Mouse (Mus musculus) midbrain, embryonic 12.5 days (tissue): ENCODE data around the gene Lrrfip1. TPM values are rescaled to one million over a fixed set of nuclear protein-coding genes. Genes with fewer than 3 reads are reported as not detected.

Source experiments
- ATAC-seq: fragments of 200-750 bp; cut with Nextera tagmentation; 2 replicates; pipeline ENCODE4 v1.8.0; 2017; ENCODE audit warnings: low read depth, moderate TSS enrichment, moderate library complexity; ENCODE audit not compliant: low FRiP score
- H3K27ac ChIP-seq: fragments of 300-500 bp; sonication (generic); replicated peaks from 2 replicates; pipeline ENCODE4 v1.5.1; 2016; ENCODE audit warnings: mild to moderate bottlenecking
- H3K27me3 ChIP-seq: fragments of 300-500 bp; sonication (generic); 2 replicates; pipeline ENCODE4 v1.6.1; 2016; ENCODE audit warnings: mild to moderate bottlenecking
- H3K36me3 ChIP-seq: fragments of 300-500 bp; sonication (generic); 2 replicates; pipeline ENCODE4 v1.6.1; 2016
- H3K4me1 ChIP-seq: fragments of 300-500 bp; sonication (generic); 2 replicates; pipeline ENCODE4 v1.6.1; 2016
- H3K4me2 ChIP-seq: fragments of 300-500 bp; sonication (generic); replicated peaks from 2 replicates; pipeline ENCODE4 v1.6.1; 2016; ENCODE audit warnings: mild to moderate bottlenecking, moderate library complexity
- H3K4me3 ChIP-seq: fragments of 300-500 bp; sonication (generic); 2 replicates; pipeline ENCODE4 v1.5.1; 2016; ENCODE audit warnings: mild to moderate bottlenecking
- H3K9ac ChIP-seq: fragments of 300-500 bp; sonication (generic); replicated peaks from 2 replicates; pipeline ENCODE4 v1.6.1; 2016; ENCODE audit warnings: mild to moderate bottlenecking, moderate library complexity
- H3K9me3 ChIP-seq: fragments of 300-500 bp; sonication (generic); 2 replicates; pipeline ENCODE4 v1.6.1; 2016; ENCODE audit warnings: mild to moderate bottlenecking
- WGBS: fragments of 180-500 bp; shearing (Covaris S2); methylation state at CpG from one replicate; pipeline ENCODE4 v1.1.7; 2016; 5-methylcytosine and 5-hydroxymethylcytosine counted together
- polyA plus RNA-seq: library from polyadenylated mRNA; unstranded; fragments of >200 nt; fragmentation: Nextera tagmentation; extraction: Ambion mirVana; gene quantifications from 2 replicates; pipeline ENCODE4 v1.2.1, GENCODE M21; 2016

The Lrrfip1 gene
- polyA plus RNA-seq, 1 experiment from 2014 or later = 18.7 TPM

DNA sequence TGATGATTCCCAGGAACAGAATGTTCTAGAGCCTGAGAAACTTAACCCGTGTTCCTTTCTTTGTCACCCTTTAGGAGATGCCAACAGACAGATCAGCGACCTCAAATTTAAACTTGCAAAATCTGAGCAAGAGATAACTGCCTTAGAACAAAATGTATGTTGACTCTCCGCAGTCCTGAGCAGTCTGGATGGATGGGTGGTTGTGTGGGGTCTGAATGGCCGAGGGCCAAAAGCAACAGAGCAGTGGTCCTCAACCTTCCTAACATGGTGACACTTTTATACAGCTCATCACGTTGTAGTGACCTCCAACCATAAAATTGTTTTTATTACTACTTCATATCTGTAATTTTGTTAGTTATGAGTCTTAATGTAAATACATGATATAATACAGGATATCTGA is 124.5 kb downstream of the Lrrfip1 start:
- no peak overlapping the region for H3K27ac ChIP-seq
- 92% methylated on average over 5 of the region's 5 CpGs for WGBS
- H3K36me3 ChIP-seq = peaks cover 10% of the 10 kb centered on the region; the same call in 1 of the 2 replicates
- no peak overlapping the region for H3K9ac ChIP-seq
- no peaks in the 10 kb centered on the region for H3K9me3 ChIP-seq
- H3K4me1 ChIP-seq = no peaks in the 10 kb centered on the region
- no peak overlapping the region for H3K4me3 ChIP-seq
- H3K27me3 ChIP-seq = no peaks in the 10 kb centered on the region
- ATAC-seq = no peak
- no peak overlapping the region for H3K4me2 ChIP-seq

DNA sequence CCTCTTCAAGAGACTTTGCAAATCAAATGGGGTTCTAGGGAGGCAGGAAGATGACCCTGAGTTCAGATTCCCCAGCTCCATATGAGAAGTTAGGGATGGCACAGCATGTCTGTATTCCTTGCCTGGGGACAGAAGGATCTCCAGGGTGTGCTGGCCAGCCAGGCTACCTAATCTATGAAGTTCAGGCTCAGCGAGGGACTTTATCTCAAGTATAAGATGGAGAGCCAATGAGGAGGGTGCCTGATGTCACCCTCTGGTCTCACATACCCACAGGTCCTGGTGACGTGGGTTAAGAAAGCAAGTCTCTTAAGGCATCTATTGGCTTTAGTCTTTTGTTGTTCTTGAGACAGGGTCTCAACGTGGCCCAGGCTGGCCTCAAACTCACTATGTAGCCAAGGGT is 124.9 kb downstream of the Lrrfip1 start:
- H3K27me3 ChIP-seq = no peaks in the 10 kb centered on the region
- H3K9ac ChIP-seq = no peak overlapping the region
- H3K27ac ChIP-seq = no peak overlapping the region
- no peaks in the 10 kb centered on the region for H3K4me1 ChIP-seq
- H3K4me2 ChIP-seq = no peak overlapping the region
- WGBS = 84% methylated on average over 3 of the region's 3 CpGs
- H3K36me3 ChIP-seq = peaks cover 15% of the 10 kb centered on the region
- no peak overlapping the region for H3K4me3 ChIP-seq
- no peak for ATAC-seq
- no peaks in the 10 kb centered on the region for H3K9me3 ChIP-seq

DNA sequence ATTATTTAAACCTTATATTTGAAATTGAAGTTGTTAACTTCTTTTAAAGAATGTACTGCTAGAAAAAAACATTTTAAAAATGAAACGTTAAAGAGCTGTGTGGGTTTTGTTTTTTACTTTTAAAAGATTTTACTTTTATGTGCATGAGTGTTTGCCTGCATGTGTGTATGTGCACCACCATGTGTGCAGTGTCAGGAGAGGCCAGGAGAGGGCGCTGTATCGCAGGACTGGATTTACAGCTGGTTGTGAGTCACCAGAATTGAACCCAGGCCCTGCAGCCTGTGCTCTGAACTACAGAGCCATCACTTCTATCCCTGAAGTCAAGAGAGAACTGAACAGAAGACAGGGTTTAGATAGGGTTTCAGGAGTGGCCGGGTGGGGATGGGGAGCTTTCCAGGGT is 130.3 kb downstream of the Lrrfip1 start:
- H3K9ac ChIP-seq = no peak overlapping the region
- no peak for ATAC-seq
- H3K4me3 ChIP-seq = no peak overlapping the region
- no peaks in the 10 kb centered on the region for H3K4me1 ChIP-seq
- no peaks in the 10 kb centered on the region for H3K9me3 ChIP-seq
- no peaks in the 10 kb centered on the region for H3K27me3 ChIP-seq
- H3K27ac ChIP-seq = no peak overlapping the region
- no peak overlapping the region for H3K4me2 ChIP-seq
- H3K36me3 ChIP-seq = peaks cover 17% of the 10 kb centered on the region
- WGBS = 86% methylated on average over 4 of the region's 4 CpGs

DNA sequence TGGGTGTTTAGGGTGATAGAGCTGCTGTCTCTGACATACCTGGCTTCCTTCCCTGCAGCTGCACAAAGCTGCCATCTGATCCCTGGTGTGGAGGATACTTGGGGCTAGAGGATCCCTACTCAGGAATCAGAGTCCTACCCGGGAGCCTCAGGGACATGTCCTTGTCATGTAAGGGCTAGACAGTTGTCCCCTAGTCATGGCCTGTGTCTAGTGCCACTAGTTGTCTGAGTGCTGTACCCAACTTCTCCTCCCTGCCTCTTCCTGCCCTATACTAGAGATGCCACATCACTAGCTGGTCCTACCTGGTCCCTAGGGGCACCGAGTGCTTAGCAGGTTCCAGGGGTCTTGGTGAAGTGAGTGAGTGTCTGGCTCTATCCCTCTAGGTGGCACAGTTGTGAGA is 138.5 kb downstream of the Lrrfip1 start:
- Histone ChIP-seq H3K27me3 (no peaks in the 10 kb centered on the region), H3K9ac (no peak overlapping the region), H3K9me3 (no peaks in the 10 kb centered on the region), H3K27ac (no peak overlapping the region), H3K36me3 (no peaks in the 10 kb centered on the region), H3K4me1 (no peaks in the 10 kb centered on the region), H3K4me2 (no peak overlapping the region), H3K4me3 (no peak overlapping the region)
- WGBS = 79% methylated on average over 2 of the region's 2 CpGs
- ATAC-seq = no peak

DNA sequence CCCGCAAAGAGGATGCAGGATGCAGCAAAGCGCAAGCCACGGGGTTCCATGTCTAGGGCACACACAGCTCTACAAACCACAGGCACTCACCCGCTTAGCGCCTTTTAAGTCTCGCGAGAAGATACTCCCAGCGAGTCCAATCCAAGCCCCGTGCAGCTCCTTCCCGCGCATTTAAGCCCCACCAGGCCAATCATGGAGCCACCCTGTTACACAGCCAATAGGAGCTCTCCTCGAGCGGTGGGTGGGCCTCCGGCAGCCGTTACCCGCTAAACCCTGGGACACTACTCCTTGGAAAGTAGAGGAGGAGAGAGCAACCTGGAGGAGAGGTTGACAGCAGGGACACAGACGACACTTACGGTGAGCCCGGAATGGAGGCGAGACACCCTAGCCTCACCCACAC is 146.3 kb downstream of the Lrrfip1 start, which contains the start of gene Rbm44:
Gene Rbm44 (plus strand): TSS at position 277 of the 400 bp plus-strand sequence.
- no peak within 1 kb of the TSS for H3K4me2 ChIP-seq
- no peak within 1 kb of the TSS for H3K9ac ChIP-seq
- no peaks in the 10 kb centered on the region for H3K4me1 ChIP-seq
- no peaks in the 10 kb centered on the region for H3K27me3 ChIP-seq
- H3K36me3 ChIP-seq = no peaks in the 10 kb centered on the region
- H3K9me3 ChIP-seq = no peaks in the 10 kb centered on the region
- H3K4me3 ChIP-seq = no peak within 1 kb of the TSS
- no peak for ATAC-seq
- 70% methylated on average over 20 of the region's 20 CpGs for WGBS
- H3K27ac ChIP-seq = no peak within 1 kb of the TSS

DNA sequence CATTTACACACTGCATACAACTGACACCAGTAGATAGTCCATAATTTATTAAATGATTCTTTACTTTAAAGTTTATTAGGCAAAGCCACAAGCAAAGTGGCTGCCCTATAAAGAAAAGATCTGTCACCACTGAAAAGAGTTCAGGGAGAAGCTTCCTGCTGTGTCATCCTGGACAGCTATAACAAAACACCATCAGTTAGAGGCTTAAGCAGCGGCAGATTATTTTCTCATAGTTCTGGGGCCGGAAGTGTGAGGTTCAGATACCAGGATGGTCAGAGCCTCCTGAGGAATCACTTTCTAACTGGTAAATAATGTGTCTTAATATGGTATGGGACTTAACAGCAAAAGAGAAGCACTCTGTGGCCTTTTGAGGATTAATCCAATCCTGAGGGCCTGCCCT is 153.0 kb downstream of the Lrrfip1 start:
- Histone ChIP-seq H3K9ac (no peak overlapping the region), H3K4me3 (no peak overlapping the region), H3K36me3 (no peaks in the 10 kb centered on the region), H3K27me3 (no peaks in the 10 kb centered on the region), H3K9me3 (no peaks in the 10 kb centered on the region), H3K4me1 (no peaks in the 10 kb centered on the region), H3K27ac (no peak overlapping the region), H3K4me2 (no peak overlapping the region)
- no peak for ATAC-seq
- 56% methylated on average over 2 of the region's 2 CpGs for WGBS

DNA sequence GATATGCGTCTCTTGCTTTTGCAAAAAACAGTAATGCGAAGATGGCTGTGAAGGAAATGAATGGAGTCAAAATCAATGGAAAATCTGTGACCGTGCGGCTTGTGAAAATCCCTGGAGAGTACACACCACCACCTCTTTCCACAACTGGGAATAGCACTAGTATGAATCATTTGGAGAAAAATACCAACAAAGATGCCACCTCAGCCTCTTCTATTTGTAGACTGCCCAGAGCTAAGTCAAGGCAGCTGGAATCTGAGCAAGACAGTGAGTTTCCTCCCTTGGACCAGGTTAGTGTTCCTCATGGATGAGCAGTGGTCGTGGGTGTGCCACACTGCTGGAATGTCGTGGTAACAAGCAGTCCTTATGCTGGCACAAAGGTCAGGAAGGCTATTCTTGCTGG is 168.3 kb downstream of the Lrrfip1 start:
- 86% methylated on average over 6 of the region's 6 CpGs for WGBS
- Histone ChIP-seq H3K9me3 (no peaks in the 10 kb centered on the region), H3K4me2 (no peak overlapping the region), H3K27me3 (no peaks in the 10 kb centered on the region), H3K9ac (no peak overlapping the region), H3K27ac (no peak overlapping the region), H3K4me1 (no peaks in the 10 kb centered on the region), H3K36me3 (no peaks in the 10 kb centered on the region), H3K4me3 (no peak overlapping the region)
- ATAC-seq = no peak

DNA sequence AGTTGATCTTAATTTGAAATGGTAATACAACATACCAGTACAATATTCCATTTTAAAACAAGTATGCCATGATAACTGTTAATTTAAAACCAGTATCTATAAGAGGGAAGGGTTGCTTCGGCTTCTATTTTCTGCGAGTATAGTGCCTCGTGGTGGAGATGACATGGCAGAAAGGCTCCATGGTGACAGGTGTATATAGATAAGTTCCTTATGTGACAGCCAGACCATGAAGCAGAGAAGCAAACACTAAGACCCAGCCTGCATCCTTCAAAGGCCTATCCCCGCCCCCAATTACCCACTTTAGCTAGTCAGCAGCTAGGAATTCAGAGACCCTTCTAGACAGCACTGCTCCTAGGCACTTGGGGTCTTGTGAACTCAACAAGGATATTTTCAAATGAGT is 170.6 kb downstream of the Lrrfip1 start:
- H3K9me3 ChIP-seq = no peaks in the 10 kb centered on the region
- H3K27ac ChIP-seq = no peak overlapping the region
- H3K4me1 ChIP-seq = no peaks in the 10 kb centered on the region
- H3K4me2 ChIP-seq = no peak overlapping the region
- WGBS = 86% methylated on average over 4 of the region's 4 CpGs
- ATAC-seq = no peak
- H3K27me3 ChIP-seq = no peaks in the 10 kb centered on the region
- H3K9ac ChIP-seq = no peak overlapping the region
- H3K4me3 ChIP-seq = no peak overlapping the region
- H3K36me3 ChIP-seq = no peaks in the 10 kb centered on the region

DNA sequence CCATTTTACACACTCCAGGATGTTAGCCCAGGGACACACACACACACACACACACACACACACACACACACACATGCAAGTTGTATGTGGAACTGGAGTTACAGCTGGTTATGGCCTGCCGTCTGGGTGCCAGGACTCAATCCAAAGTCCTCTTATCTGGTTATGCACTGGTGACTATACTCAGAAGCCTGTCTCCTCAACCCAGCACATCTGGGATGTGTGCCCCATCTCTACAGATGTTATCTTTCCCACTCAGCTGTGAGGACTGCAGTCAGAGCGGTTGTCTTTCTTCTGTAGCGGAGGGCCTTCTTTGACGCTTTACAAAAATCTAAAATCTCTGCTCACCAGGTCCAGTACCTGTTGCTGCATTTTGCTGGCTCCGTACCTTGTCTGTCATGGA is 176.3 kb downstream of the Lrrfip1 start:
- Histone ChIP-seq H3K4me1 (peaks cover 4% of the 10 kb centered on the region), H3K27ac (no peak overlapping the region), H3K27me3 (peaks cover 19% of the 10 kb centered on the region), H3K9me3 (no peaks in the 10 kb centered on the region), H3K9ac (no peak overlapping the region), H3K4me2 (no peak overlapping the region), H3K4me3 (no peak overlapping the region), H3K36me3 (no peaks in the 10 kb centered on the region)
- WGBS = 95% methylated on average over 5 of the region's 5 CpGs
- ATAC-seq = no peak

DNA sequence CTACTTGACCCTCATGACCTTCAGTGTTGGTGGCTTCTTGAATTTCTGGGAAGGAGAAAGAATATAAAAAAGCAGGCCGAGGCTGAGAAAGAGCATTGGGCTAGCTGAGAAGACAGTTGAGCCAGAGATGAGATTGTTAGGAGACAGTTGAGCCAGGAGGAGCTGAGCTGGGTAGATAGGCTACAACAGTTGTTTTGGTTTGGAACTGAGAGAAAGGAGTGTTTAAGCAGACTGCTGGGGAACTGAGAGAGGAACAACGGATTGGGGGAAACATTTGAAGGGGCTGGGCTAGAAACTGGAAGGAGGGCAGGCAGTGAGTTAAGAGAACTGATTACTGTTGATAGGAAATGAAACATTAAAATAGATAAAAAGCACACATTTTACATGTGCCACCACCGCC is 177.5 kb downstream of the Lrrfip1 start:
- Histone ChIP-seq H3K9me3 (no peaks in the 10 kb centered on the region), H3K9ac (no peak overlapping the region), H3K4me3 (no peak overlapping the region), H3K36me3 (no peaks in the 10 kb centered on the region), H3K27me3 (peaks cover 30% of the 10 kb centered on the region), H3K4me2 (no peak overlapping the region), H3K27ac (no peak overlapping the region), H3K4me1 (peaks cover 9% of the 10 kb centered on the region)
- WGBS = 57% methylated on average over 3 of the region's 3 CpGs
- ATAC-seq = no peak

DNA sequence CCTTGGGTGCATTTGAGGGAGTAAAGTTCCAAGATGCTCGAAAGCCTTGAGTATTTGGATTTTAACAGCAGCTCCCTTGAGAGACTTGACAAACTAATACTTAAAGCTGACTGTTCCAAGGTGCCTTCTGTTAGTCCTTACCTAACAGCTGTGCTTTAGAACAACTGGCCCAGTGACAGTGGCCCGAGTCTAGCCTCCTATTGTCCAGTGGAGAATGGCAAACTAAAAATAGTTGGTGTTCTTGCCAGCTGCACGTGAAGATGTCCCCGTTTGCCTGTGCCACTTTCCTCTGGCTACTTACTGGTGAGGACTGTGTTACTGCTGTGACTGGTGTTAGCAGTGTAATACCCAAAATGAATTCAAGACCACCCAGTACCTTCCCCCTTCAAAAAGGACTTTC is 178.3 kb downstream of the Lrrfip1 start:
- no peak overlapping the region for H3K4me3 ChIP-seq
- H3K27ac ChIP-seq = no peak overlapping the region
- no peak for ATAC-seq
- no peak overlapping the region for H3K9ac ChIP-seq
- peaks cover 12% of the 10 kb centered on the region for H3K4me1 ChIP-seq
- H3K9me3 ChIP-seq = no peaks in the 10 kb centered on the region
- H3K27me3 ChIP-seq = peaks cover 36% of the 10 kb centered on the region
- H3K4me2 ChIP-seq = no peak overlapping the region
- no peaks in the 10 kb centered on the region for H3K36me3 ChIP-seq
- 82% methylated on average over 4 of the region's 4 CpGs for WGBS
